21 mouse cellular contexts compared by ENCODE assay signal in genomic region chr1:184439506-184439905, GRCm38 (mm10).
A peak's percentile ranks its signal among the peaks of the same experiment; 100 is the strongest.
DNase-seq lines count a peak whose midpoint lies in the region; TF ChIP-seq lines count a peak whose summit lies in the region.
"Had no signal": no experiment of that assay in that cellular context is flagged by ENCODE, and none has a peak within 500 bp of the region (broad histone marks: within the 10 kb centered on the region; RNA-seq: fewer than 3 reads in every experiment).

No protein-coding gene starts in this region.

- intact Hi-C loops in gastrocnemius, postnatal 14 days (cut with DNase I; ENCODE audit: low total_unique reads): no loop called here

- 66% methylated on average over 3 of the region's 3 CpGs for WGBS in heart, embryonic 10.5 days

- H3K27ac ChIP-seq in heart, embryonic 10.5 days: no peak overlapping the region
- H3K27ac ChIP-seq: embryonic facial prominence, embryonic 15.5 days; heart, embryonic 15.5 days; hindbrain, embryonic 13.5 days; left cerebral cortex, adult 2 months; midbrain, embryonic 12.5 days; neural tube, embryonic 12.5 days had no signal

- no peak overlapping the region for H3ac ChIP-seq in myocyte (ENCODE audit: control insufficient read depth, insufficient read length)

- H3K36me3 ChIP-seq in heart, embryonic 10.5 days: no peaks in the 10 kb centered on the region
- no peaks in the 10 kb centered on the region for H3K36me3 ChIP-seq in myocyte (ENCODE audit: control insufficient read depth, insufficient read depth)
- H3K36me3 ChIP-seq: embryonic facial prominence, embryonic 15.5 days; heart, embryonic 15.5 days; hindbrain, embryonic 13.5 days; midbrain, embryonic 12.5 days; neural tube, embryonic 12.5 days had no signal

- no peak for TF ChIP-seq POLR2A in myocyte (IDR thresholded peaks at IDR 0.05; ENCODE audit: insufficient read length, low read depth)

- peak; percentile 79 for DNase-seq in heart, adult 8-10 months (ENCODE audit: low spot score)
- DNase-seq in heart, embryonic 10.5 days (ENCODE audit: low spot score): no peak
- DNase-seq in kidney, postnatal 14 days: peak; percentile 23
- no peak for DNase-seq in kidney, postnatal 4 days
- DNase-seq in gastrocnemius, postnatal 14 days: peak; percentile 21
- DNase-seq in urinary bladder, postnatal 14 days (ENCODE audit: low spot score): no peak
- DNase-seq: adrenal gland, adult 8-10 months; cerebellum, adult 11-12 months; cerebellum, postnatal 14 days; left cerebral cortex, postnatal 4 days; lung, adult 2 months; right cerebral cortex, postnatal 4 days; thymus, postnatal 14 days had no signal

- H3K4me3 ChIP-seq in heart, embryonic 10.5 days: no peak overlapping the region
- no peak overlapping the region for H3K4me3 ChIP-seq in myocyte
- H3K4me3 ChIP-seq: embryonic facial prominence, embryonic 15.5 days; heart, embryonic 15.5 days; hindbrain, embryonic 13.5 days; left cerebral cortex, adult 2 months; midbrain, embryonic 12.5 days; neural tube, embryonic 12.5 days had no signal

- H3K4me2 ChIP-seq in myocyte (ENCODE audit: low read depth): peak overlapping the region; percentile 7
- H3K4me2 ChIP-seq: embryonic facial prominence, embryonic 15.5 days; heart, embryonic 15.5 days; hindbrain, embryonic 13.5 days; liver, embryonic 11.5 days; midbrain, embryonic 12.5 days; neural tube, embryonic 12.5 days had no signal

- H3K9me3 ChIP-seq in heart, embryonic 10.5 days: no peaks in the 10 kb centered on the region
- H3K9me3 ChIP-seq: embryonic facial prominence, embryonic 15.5 days; heart, embryonic 15.5 days; hindbrain, embryonic 13.5 days; midbrain, embryonic 12.5 days; neural tube, embryonic 12.5 days had no signal

- no peaks in the 10 kb centered on the region for H3K27me3 ChIP-seq in heart, embryonic 10.5 days (ENCODE audit: insufficient read depth, poor library complexity, severe bottlenecking)
- H3K27me3 ChIP-seq in myocyte (ENCODE audit: control insufficient read depth, insufficient read depth, insufficient read length): no peaks in the 10 kb centered on the region
- H3K27me3 ChIP-seq: embryonic facial prominence, embryonic 15.5 days; heart, embryonic 15.5 days; neural tube, embryonic 12.5 days had no signal

- H3K79me2 ChIP-seq in myocyte (ENCODE audit: control insufficient read depth, insufficient read depth): no peaks in the 10 kb centered on the region

- no peaks in the 10 kb centered on the region; the same call in 1 of the 2 replicates for H3K4me1 ChIP-seq in heart, embryonic 10.5 days
- H3K4me1 ChIP-seq: neural tube, embryonic 12.5 days had no signal

TF ChIP-seq in myocyte, 11 proteins besides CTCF, POLR2A, EP300 and RAD21:
- TF ChIP-seq SRF (IDR thresholded peaks at IDR 0.05; ENCODE audit: control insufficient read depth, insufficient read length, low read depth): no peak
- no peak for TF ChIP-seq REST (IDR thresholded peaks at IDR 0.05; ENCODE audit: insufficient read depth, insufficient read length)
- peak; percentile 32 for TF ChIP-seq USF1 (IDR thresholded peaks at IDR 0.05; ENCODE audit: low read depth)
- TF ChIP-seq CEBPB (IDR thresholded peaks at IDR 0.05; ENCODE audit: insufficient read depth, poor library complexity, severe bottlenecking): peak; percentile 48; the same call in 1 of the 2 replicates
- TF ChIP-seq TCF3 (IDR thresholded peaks at IDR 0.05; ENCODE audit: insufficient read length, low read depth): no peak

Comparison
In these comparisons a context has a peak if more than half of its experiments do, and no peak if none do; other contexts are left out.
1. DNase-seq: peak in heart, adult 8-10 months (single experiment), kidney, postnatal 14 days (single experiment) and gastrocnemius, postnatal 14 days (single experiment); none in heart, embryonic 10.5 days (single experiment), kidney, postnatal 4 days (0 of 2) and urinary bladder, postnatal 14 days (single experiment).